Mouse (Mus musculus): ENCODE measurements at regions not wholly inside any gene's neighbourhood (a gene's known extent, or its start where the extent isn't known, plus 50 kb on each side); places are given as distances from the start of the nearest gene placed in this dataset.

DNA sequence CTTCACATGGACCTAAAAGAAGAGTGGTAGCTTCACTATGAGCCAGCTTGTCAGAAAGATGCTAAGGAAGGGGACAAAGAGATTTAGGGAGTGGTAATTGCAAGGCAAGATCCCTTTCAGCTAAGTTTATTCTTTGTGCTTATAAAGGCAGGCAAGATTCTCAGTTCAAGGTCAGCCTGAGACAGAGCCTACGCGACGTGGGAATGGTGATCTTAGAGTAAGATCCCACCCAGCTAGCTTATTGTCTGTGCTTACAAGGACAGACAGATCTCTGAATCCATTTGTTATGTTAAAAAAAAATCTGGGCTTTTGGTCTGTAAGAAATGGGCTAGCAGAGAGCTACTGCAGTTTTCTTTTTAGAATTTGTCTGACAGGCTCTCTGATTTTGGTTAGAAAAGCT, 253.3 kb upstream of the Ptbp2 start:
- 94% methylated on average over 3 of the region's 3 CpGs for WGBS
- Histone ChIP-seq H3K27ac (ENCODE audit: low read length) (no peak overlapping the region), H3K9me3 (replicated peaks; ENCODE audit: control insufficient read depth, low read length) (no peaks in the 10 kb centered on the region), H3K36me3 (ENCODE audit: control insufficient read depth, insufficient read depth, low read length) (no peaks in the 10 kb centered on the region), H3K9ac (ENCODE audit: low read length) (no peak overlapping the region), H3K4me1 (ENCODE audit: control insufficient read depth, insufficient read depth, low read length) (no peaks in the 10 kb centered on the region), H3K4me2 (ENCODE audit: low read depth, low read length) (no peak overlapping the region), H3K27me3 (ENCODE audit: control insufficient read depth, insufficient read depth, low read length) (no peaks in the 10 kb centered on the region), H3K4me3 (replicated peaks; ENCODE audit: low read length) (no peak overlapping the region)
- no peak for ATAC-seq (ENCODE audit: insufficient read depth, low FRiP score)

DNA sequence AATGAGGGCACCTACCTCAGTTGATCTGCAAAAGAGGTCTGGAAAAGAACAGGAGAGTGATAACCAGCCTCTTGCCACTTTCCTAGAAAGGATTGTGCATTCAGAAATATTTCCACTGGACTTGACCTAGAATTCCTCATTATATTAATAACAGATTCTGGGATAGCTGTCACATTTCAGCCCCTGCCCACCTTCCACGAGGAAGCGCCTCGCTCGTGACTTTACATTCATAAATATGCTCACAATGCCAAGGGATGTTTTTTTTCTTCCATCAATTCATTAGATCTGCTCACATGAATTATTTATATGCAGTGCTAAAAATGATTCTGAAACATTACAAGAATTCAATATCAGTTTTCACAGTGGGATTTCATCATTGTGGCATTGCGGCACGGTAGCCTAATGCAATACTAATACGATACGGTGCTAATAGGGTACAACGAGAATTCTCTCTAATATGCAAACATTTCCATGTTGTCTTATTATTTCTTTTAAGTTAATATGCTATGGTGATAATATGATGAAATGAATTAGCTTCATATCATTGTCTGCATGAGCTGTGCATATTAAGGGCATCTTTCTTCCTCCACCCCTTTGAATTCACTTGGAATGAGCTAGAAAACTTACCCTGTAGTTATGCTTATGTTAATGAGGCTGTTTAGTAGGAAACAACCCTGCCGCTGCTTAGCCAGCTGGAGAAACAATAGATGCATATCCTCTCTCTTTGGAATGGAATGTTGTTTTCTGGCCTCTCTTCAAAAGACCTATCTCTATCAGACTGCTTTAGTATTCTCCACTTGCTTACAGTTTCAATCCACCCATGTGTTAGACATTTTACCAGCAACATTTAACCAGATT, 235.8 kb upstream of the Ptbp2 start:
- Histone ChIP-seq H3K27ac (ENCODE audit: low read length) (no peak overlapping the region), H3K4me1 (ENCODE audit: control insufficient read depth, insufficient read depth, low read length) (no peaks in the 10 kb centered on the region), H3K9me3 (replicated peaks; ENCODE audit: control insufficient read depth, low read length) (no peaks in the 10 kb centered on the region), H3K4me2 (ENCODE audit: low read depth, low read length) (no peak overlapping the region), H3K9ac (ENCODE audit: low read length) (no peak overlapping the region), H3K27me3 (ENCODE audit: control insufficient read depth, insufficient read depth, low read length) (no peaks in the 10 kb centered on the region), H3K4me3 (replicated peaks; ENCODE audit: low read length) (no peak overlapping the region), H3K36me3 (ENCODE audit: control insufficient read depth, insufficient read depth, low read length) (no peaks in the 10 kb centered on the region)
- ATAC-seq (ENCODE audit: insufficient read depth, low FRiP score) = no peak
- WGBS = 88% methylated on average over 10 of the region's 10 CpGs

DNA sequence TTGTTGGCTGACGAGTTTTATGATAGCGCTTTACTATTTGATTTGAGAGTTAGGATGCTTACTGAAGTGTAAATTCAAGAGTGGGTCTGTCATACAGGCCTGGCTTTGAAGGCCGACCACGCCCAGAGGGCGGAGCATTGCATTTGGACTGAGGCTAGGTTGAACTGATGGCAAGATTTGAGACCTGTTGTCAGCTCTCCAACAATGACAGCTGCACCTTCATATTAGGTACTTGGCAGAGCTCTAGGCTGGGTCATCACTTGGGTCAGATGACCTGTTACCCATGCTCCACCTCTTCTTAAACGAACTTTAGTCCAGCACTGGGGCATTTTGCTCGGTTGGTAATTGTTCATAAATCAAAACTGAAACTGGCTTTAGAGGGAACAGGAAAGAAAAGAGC, 231.1 kb upstream of the Ptbp2 start:
- Histone ChIP-seq H3K4me1 (ENCODE audit: control insufficient read depth, insufficient read depth, low read length) (no peaks in the 10 kb centered on the region), H3K9me3 (replicated peaks; ENCODE audit: control insufficient read depth, low read length) (no peaks in the 10 kb centered on the region), H3K27ac (ENCODE audit: low read length) (no peak overlapping the region), H3K36me3 (ENCODE audit: control insufficient read depth, insufficient read depth, low read length) (no peaks in the 10 kb centered on the region), H3K4me3 (replicated peaks; ENCODE audit: low read length) (no peak overlapping the region), H3K27me3 (ENCODE audit: control insufficient read depth, insufficient read depth, low read length) (no peaks in the 10 kb centered on the region), H3K9ac (ENCODE audit: low read length) (no peak overlapping the region), H3K4me2 (ENCODE audit: low read depth, low read length) (no peak overlapping the region)
- 86% methylated on average over 7 of the region's 7 CpGs for WGBS
- ATAC-seq (ENCODE audit: insufficient read depth, low FRiP score) = no peak

GRCm38 (mm10) chr3:120011861-120012260, 227.6 kb upstream of the Ptbp2 start:
- H3K27ac ChIP-seq (ENCODE audit: low read length) = no peak overlapping the region
- no peaks in the 10 kb centered on the region for H3K36me3 ChIP-seq (ENCODE audit: control insufficient read depth, insufficient read depth, low read length)
- 25% methylated on average over 3 of the region's 3 CpGs for WGBS
- no peaks in the 10 kb centered on the region for H3K9me3 ChIP-seq (replicated peaks; ENCODE audit: control insufficient read depth, low read length)
- no peaks in the 10 kb centered on the region for H3K27me3 ChIP-seq (ENCODE audit: control insufficient read depth, insufficient read depth, low read length)
- no peaks in the 10 kb centered on the region for H3K4me1 ChIP-seq (ENCODE audit: control insufficient read depth, insufficient read depth, low read length)
- ATAC-seq (ENCODE audit: insufficient read depth, low FRiP score) = no peak
- H3K4me3 ChIP-seq (replicated peaks; ENCODE audit: low read length) = no peak overlapping the region
- no peak overlapping the region for H3K4me2 ChIP-seq (ENCODE audit: low read depth, low read length)
- H3K9ac ChIP-seq (ENCODE audit: low read length) = no peak overlapping the region

GRCm38 (mm10) chr3:120008110-120008509, 223.8 kb upstream of the Ptbp2 start:
- Histone ChIP-seq H3K36me3 (ENCODE audit: control insufficient read depth, insufficient read depth, low read length) (no peaks in the 10 kb centered on the region), H3K4me1 (ENCODE audit: control insufficient read depth, insufficient read depth, low read length) (no peaks in the 10 kb centered on the region), H3K4me3 (replicated peaks; ENCODE audit: low read length) (no peak overlapping the region), H3K9me3 (replicated peaks; ENCODE audit: control insufficient read depth, low read length) (no peaks in the 10 kb centered on the region), H3K27me3 (ENCODE audit: control insufficient read depth, insufficient read depth, low read length) (no peaks in the 10 kb centered on the region), H3K27ac (ENCODE audit: low read length) (no peak overlapping the region), H3K9ac (ENCODE audit: low read length) (no peak overlapping the region), H3K4me2 (ENCODE audit: low read depth, low read length) (no peak overlapping the region)
- ATAC-seq (ENCODE audit: insufficient read depth, low FRiP score) = no peak
- 87% methylated on average over 3 of the region's 3 CpGs for WGBS

DNA sequence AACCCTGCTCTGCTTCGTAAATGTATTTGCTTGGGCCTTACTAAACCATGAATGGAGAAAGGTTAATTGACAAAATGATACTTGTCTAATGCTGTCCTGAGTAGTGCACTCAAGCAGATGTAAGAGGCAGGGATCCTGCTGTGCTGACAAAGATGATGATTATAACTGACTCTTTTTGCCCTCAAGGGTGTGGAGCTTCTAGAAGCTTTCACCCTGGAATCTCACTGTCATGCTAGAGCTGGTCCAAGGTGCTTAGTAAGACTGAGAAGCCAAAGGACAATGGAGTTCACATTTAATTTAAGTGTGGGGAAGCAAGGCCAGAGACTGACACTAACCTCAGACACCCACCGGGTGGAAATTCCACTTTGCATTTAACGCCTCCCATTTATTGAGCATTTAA, 220.3 kb upstream of the Ptbp2 start:
- H3K4me1 ChIP-seq (ENCODE audit: control insufficient read depth, insufficient read depth, low read length) = no peaks in the 10 kb centered on the region
- no peak overlapping the region for H3K9ac ChIP-seq (ENCODE audit: low read length)
- no peaks in the 10 kb centered on the region for H3K9me3 ChIP-seq (replicated peaks; ENCODE audit: control insufficient read depth, low read length)
- no peaks in the 10 kb centered on the region for H3K27me3 ChIP-seq (ENCODE audit: control insufficient read depth, insufficient read depth, low read length)
- no peaks in the 10 kb centered on the region for H3K36me3 ChIP-seq (ENCODE audit: control insufficient read depth, insufficient read depth, low read length)
- 80% methylated on average over 3 of the region's 3 CpGs for WGBS
- no peak for ATAC-seq (ENCODE audit: insufficient read depth, low FRiP score)
- no peak overlapping the region for H3K27ac ChIP-seq (ENCODE audit: low read length)
- no peak overlapping the region for H3K4me3 ChIP-seq (replicated peaks; ENCODE audit: low read length)
- no peak overlapping the region for H3K4me2 ChIP-seq (ENCODE audit: low read depth, low read length)

DNA sequence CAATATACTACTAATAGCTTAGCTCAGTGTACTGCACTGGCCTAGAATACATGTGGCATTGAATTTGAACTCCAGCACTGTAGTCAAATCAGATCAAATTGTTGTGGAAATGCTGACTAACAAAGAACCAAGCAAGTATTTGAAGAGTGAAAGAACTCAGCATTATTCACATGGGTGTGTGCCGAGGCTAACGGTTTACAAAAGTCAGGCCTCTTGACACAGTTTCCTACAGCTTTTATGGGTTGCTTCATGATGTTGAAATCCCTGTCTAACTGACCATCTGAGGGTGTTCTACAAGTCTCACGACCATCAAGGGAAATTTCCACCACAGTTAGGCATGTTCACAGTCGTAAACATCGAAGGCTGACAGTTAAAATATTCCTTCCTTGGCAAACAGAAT, 216.0 kb upstream of the Ptbp2 start:
- Histone ChIP-seq H3K9me3 (replicated peaks; ENCODE audit: control insufficient read depth, low read length) (no peaks in the 10 kb centered on the region), H3K4me1 (ENCODE audit: control insufficient read depth, insufficient read depth, low read length) (no peaks in the 10 kb centered on the region), H3K36me3 (ENCODE audit: control insufficient read depth, insufficient read depth, low read length) (no peaks in the 10 kb centered on the region), H3K4me3 (replicated peaks; ENCODE audit: low read length) (no peak overlapping the region), H3K9ac (ENCODE audit: low read length) (no peak overlapping the region), H3K4me2 (ENCODE audit: low read depth, low read length) (no peak overlapping the region), H3K27ac (ENCODE audit: low read length) (no peak overlapping the region), H3K27me3 (ENCODE audit: control insufficient read depth, insufficient read depth, low read length) (no peaks in the 10 kb centered on the region)
- WGBS = 55% methylated on average over 5 of the region's 5 CpGs
- no peak for ATAC-seq (ENCODE audit: insufficient read depth, low FRiP score)

- Histone ChIP-seq H3K4me1 (ENCODE audit: control insufficient read depth, insufficient read depth, low read length) (no peaks in the 10 kb centered on the region), H3K4me2 (ENCODE audit: low read depth, low read length) (no peak overlapping the region), H3K9me3 (replicated peaks; ENCODE audit: control insufficient read depth, low read length) (no peaks in the 10 kb centered on the region), H3K36me3 (ENCODE audit: control insufficient read depth, insufficient read depth, low read length) (no peaks in the 10 kb centered on the region), H3K27me3 (ENCODE audit: control insufficient read depth, insufficient read depth, low read length) (no peaks in the 10 kb centered on the region), H3K4me3 (replicated peaks; ENCODE audit: low read length) (no peak overlapping the region), H3K27ac (ENCODE audit: low read length) (peak overlapping the region; percentile 76), H3K9ac (ENCODE audit: low read length) (no peak overlapping the region)
- WGBS = 45% methylated on average over 9 of the region's 9 CpGs
- ATAC-seq (ENCODE audit: insufficient read depth, low FRiP score) = peak; percentile 68
These were observed 212.2 kb upstream of the Ptbp2 start for GRCm38 (mm10) chr3:119996258-119996988.

DNA sequence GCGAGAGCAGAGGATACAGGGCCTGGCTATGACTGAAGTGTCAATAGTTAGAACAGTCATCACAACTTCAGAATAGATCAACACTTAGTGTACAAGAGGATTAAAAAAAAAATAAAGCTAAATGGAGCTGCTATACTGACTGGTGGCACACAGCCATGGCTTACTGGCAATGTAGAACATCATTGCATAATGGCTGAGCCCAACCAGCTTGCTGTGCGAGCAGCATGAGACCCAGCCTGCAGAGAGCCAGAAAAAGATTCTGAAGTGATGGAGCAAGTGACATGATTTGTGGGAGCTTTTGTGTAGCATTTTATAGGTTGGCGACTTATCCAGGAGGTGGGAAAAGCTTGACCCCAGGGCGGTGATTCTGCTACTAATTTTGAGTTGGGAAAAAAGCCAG, 211.5 kb upstream of the Ptbp2 start:
- Histone ChIP-seq H3K27me3 (ENCODE audit: control insufficient read depth, insufficient read depth, low read length) (no peaks in the 10 kb centered on the region), H3K4me1 (ENCODE audit: control insufficient read depth, insufficient read depth, low read length) (no peaks in the 10 kb centered on the region), H3K27ac (ENCODE audit: low read length) (peak overlapping the region; percentile 68), H3K9me3 (replicated peaks; ENCODE audit: control insufficient read depth, low read length) (no peaks in the 10 kb centered on the region), H3K36me3 (ENCODE audit: control insufficient read depth, insufficient read depth, low read length) (no peaks in the 10 kb centered on the region), H3K9ac (ENCODE audit: low read length) (no peak overlapping the region), H3K4me2 (ENCODE audit: low read depth, low read length) (no peak overlapping the region), H3K4me3 (replicated peaks; ENCODE audit: low read length) (no peak overlapping the region)
- 50% methylated on average over 4 of the region's 4 CpGs for WGBS
- ATAC-seq (ENCODE audit: insufficient read depth, low FRiP score) = peak; percentile 81; the same call in 1 of the 2 replicates
